Mouse (Mus musculus) small intestine, adult 2 months (tissue): ENCODE measurements around the gene Gtpbp10.

Source experiments
- CTCF ChIP-seq: fragments of 200-500 bp; IDR thresholded peaks from 2 replicates; pipeline ENCODE4 v1.5.1; 2012; ENCODE audit warnings: low read depth, mild to moderate bottlenecking, control low read depth, inconsistent platforms, low read length, moderate library complexity, mixed read lengths; ENCODE audit not compliant: insufficient replicate concordance, insufficient read length; ENCODE audit errors: extremely low read depth
- POLR2A ChIP-seq: fragments of 200-500 bp; IDR thresholded peaks from 2 replicates; pipeline ENCODE4 v1.6.1; 2012; ENCODE audit warnings: low read depth, mild to moderate bottlenecking, control low read depth, inconsistent platforms, low read length, moderate library complexity

DNA sequence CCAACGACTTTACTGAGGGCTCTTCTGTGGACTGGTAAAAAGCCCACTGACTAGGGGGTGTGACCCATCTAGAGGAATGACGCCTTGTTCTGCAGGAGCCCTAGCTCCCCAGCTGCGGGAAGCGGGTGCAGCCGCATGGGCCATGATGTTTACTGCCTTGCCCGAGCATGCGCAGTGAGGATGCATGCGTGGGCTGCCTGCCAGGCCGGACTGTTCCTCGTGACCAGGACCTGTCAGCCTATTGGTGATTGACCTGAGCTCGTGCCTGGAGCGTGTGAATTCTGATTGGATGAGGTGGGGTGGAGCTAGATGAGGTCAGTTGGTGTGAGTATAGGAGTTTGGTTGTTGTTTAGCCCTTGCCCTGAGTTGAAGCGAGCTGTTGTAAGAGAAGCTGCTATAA is 54.9 kb downstream of the Gtpbp10 start:
- TF ChIP-seq POLR2A: no peak
- TF ChIP-seq CTCF: no peak
